Mouse (Mus musculus): ENCODE results near the gene Stambpl1.

The Stambpl1 gene

DNA sequence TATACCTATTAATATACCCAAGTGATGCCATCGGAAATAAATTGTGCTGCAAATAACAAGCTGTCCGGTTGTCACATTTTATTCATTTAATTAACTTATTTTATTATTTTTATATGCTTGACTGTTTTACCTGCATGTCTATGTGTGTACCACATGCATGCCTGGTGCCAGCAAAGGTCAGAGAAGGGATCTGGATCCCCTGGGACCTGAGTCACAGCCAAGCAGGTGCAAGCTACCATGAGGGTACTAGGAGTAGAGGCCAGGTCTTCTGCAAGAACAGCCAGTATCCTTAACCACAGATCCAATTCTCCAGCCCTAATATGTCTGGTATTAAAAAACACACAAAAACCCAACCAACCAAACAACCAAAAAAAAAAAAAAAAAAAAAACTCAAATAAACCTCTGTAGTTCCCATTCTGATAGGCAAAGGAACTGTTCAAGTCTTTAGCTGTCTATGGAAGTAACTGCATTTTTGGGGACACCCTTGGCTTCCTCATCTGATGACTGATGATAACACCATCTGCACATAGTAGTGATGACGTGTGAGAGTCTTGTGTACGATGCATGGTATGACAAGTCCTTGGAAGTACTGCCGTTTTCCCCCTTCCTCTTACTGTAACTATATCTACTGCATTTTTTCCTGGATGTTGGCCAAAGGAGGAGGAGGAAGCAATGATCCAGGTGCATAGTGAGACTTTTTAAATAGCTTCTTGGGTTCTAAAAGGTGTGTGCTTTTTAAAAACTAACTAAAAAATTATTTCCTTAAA, 48.4 kb downstream of the Stambpl1 start:
- DNase-seq (ENCODE audit: low read depth, low spot score), result no peak

DNA sequence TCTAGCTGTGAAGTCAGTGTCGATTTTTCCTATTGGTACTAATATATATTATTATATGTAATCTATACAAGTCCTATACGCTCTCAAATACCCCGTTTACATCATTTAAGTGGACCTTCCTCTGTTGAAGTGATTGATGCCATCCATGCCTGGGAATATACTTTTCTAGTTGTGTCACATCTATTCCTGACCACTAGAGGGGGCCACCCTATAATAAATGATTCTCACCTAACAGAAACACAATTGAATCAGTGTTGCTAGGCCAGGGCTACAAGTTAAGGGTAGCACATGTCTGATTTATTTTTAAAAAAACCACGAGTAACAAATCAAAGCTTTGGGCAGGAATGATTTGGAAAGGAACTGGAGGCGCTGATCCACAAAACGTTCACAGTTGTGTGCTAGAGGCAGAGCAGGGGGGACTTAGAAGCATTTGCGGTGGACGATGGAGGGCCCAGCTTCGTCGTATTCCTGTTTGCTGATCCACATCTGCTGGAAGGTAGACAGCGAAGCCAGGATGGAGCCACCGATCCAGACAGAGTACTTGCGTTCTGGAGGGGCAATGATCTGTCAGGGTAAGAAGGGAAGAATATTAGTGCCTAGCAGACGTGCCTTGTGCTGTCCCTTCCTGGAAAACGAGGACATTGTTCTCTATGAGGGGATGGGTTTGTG, 49.4 kb downstream of the Stambpl1 start:
- DNase-seq (ENCODE audit: low read depth, low spot score), result no peak

DNA sequence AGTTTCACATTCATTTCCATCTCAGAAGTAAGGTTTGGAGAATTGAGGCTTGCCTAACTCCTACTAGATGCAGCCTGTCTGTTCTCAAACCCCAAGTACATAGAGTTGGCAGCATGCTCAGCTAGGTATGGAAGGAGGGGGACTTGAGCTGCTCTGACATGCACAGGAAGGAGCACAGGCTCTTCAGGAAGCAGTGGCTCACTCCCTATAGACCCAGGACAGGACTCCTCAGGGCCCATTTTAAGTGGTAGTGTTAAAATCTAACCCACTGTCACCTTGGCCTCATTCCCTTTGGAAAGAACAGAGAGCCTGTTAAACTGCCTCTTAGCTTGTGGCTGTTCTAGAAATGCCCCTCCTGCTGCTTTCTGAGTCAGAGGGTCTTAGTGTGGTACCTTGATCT, 50.9 kb downstream of the Stambpl1 start:
- DNase-seq (ENCODE audit: low read depth, low spot score), result no peak

DNA sequence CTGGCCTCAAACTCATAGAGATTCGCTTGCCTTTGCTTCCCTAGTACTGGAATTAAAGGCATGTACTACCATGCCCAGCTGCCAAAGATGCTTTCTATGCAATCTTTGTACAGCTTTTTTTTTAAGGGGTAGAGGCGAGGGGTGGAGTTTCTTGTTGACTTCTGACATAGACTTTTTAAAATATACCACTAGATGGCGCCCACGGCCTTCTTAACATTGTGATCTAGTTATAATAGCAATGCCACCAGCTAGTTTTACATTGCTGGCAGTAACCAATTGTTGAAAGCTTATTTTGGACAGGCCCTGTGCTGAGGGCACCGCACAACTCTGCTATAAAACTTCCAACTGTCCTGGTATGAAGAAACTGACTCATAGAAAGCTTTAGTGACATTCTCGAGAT, 52.0 kb downstream of the Stambpl1 start:
- peak; percentile 79 for DNase-seq (ENCODE audit: low read depth, low spot score)

DNA sequence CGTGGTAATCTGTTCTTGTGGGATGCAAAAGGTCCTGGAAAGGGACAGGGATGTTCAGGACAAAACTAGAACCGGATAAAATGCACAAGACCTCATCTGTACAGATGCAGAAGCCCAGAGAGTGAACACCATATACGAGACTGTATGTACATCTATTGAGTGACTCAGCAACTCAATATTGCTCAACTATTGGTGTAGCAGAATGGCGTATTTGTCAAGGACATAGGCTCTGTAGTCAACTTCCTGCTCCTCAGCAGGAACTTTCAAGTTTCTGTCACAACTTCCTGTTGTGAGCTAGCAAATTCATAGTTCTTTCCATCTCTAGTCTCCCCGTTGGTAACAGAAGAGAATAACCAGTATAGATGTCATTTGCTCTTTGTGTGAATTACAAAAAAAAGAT, 56.5 kb downstream of the Stambpl1 start:
- DNase-seq (ENCODE audit: low read depth, low spot score), result no peak

DNA sequence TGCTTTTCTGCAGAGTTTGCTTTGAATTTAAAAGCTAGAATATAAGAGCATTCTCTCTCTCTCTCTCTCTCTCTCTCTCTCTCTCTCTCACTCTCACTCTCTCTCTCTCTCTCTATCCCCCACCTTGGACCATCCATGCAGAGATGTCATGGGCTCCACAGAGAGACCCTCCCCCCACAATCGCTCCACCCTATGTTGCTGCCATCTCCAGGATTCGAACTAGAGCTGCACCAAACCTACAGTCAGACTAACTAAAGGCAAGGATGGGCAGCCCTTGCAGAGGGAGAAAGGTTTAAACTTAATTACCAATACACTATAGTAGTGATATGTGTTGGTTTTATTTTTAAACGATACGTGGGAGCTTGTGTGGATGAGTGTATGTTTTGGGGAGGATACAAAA, 58.6 kb downstream of the Stambpl1 start:
- no peak for DNase-seq (ENCODE audit: low read depth, low spot score)

DNA sequence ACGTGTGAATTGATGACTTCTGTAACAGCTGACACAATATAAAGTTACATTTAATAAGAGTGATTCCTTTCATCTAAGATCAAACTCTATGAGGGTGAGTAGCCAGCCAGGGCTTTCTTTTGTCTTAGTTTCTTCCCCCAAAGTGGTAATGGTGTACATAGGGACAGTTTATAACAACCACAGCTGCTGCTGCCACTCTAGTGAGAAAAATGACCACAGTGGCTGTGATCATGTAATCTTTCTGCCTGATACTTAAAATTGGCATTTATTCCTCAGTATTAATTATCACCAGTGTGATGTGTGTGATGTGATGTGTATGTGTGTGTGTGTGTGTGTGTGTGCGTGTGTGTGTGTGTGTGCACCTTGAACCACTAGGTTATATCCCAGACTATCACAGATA, 59.9 kb downstream of the Stambpl1 start:
- DNase-seq (ENCODE audit: low read depth, low spot score), result no peak

DNA sequence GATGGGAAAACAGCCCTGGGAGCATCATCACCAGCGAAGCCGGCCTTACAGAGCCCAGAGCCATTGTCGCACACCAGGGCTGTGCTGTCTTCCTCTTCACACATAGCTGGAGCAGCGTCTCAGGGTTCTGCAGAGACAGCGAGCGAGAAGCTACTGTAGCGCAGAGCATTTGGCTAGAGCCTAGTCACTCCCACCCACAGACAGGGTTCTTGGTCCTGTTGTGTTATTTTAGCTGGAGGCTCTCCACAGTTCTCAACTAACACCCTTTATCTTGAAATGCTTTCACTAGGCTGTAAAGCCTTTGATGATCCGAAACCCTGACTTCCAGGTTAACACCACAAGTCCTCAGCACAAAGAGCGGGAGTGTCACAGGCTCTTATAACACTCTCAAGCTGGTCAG, 60.4 kb downstream of the Stambpl1 start:
- DNase-seq (ENCODE audit: low read depth, low spot score), result no peak

DNA sequence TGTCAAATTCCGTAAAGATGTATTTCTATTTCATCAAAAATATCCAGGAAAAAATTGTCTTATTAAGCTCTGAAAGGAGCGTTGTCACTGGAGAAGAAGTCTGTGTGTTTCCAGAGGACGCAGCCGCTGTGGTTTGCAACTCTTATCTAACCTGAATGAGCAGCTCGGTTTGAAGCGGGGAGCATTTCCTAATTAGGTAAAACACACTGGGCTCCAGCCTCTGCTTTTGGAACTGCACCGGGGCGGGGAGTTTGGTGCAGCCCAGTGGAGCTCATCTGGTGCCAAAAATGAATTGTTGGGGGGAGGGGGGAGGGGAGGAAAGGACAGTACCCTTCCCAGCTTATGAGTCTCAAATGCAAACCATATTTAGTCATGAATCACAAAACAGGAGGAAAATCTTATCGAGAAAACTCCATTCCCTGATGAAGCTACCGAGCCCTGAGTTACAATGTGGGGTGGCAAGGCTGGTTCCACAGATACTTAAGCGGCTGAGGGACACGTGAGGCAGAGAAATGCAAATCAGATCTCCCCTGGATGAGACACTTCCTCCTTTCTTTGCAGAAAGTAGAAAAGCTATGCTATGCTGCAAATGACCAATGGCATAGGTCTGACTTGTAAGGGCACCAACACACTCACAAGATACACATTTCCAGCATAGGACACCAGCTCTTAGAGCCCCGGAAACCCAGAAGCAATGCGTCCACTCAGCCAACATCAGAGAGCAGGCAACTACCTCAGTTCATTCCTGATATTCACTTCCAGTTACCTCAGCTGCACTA, 62.3 kb downstream of the Stambpl1 start:
- peak; percentile 37 for DNase-seq (ENCODE audit: low read depth, low spot score)

DNA sequence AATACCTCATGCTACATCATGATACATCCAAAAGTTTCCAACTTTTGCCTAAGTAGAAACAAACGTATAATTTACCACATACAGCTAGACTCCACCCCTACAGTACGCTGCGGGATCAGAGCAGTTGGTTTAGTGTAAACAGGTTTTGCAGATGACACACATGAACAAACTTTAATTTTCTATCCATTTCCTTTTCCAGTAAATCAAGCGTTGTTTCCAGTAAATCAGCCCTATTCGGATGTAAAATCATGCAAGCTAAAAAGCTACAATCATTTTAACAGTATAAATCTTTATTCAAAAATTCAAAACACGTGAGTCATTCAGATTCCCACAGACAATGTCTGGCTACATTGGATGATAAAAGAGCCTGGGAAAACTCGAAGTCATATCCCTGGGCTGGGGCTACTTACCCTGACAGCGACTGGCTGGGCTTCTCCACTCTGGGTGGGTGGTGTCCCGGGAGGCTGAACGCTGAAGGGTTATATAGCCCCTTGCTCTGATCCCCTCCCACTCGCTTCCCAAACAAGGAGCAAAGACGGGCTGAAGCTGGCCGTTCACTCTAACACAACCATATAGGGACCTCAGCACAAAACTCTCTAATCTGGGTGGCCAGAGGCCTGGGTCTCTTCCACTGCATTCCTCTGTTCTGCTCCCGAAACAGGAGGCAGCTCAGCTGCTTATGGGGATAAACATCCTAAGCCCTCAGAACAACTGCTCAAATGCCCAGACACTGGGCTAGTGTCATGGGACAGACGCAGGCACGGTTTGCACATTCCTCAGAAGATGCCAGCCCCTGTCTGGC, 63.1 kb downstream of the Stambpl1 start, which contains the start of gene Acta2:
TSS of gene Acta2 (minus strand) at position 711 of the 802 bp plus-strand sequence.
- no peak for DNase-seq (ENCODE audit: low read depth, low spot score)

DNA sequence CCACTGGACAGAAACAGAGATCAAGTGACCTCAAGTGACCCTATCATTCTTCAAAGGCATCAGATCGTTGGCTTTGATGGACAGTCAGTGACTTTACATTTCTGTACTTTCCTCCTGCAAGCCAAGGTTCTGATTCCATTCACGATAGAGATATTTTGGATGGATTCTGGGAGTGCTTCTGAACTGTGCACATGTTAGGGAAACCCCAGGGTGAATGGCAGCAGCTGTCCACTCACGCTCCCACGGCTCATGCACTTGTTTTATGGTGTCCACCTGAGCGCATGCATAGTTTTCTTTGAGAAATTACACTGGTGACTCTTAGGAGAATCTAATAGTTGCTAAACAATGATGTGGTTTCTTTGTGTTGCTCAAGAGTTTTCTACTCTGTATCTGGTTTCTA, 64.1 kb downstream of the Stambpl1 start:
- DNase-seq (ENCODE audit: low read depth, low spot score), result no peak

DNA sequence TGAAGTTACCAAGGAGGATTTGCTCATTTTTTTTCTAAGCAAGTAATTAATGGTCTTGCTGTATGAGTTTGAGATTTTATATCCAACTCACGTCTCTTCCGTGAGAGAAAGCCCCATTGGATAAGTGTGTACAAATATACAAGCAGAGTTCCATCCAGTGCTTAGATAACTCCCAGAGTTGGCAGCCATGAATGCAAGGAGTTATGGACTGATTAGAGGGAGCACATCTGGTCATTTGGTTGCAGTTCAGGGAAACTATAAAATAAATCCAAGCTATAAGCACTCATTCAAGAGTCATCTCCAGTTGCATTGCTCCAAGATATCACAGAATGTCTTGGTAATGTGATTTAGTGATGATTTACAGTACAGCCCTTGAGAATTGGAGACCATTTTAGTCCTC, 64.9 kb downstream of the Stambpl1 start:
- DNase-seq (ENCODE audit: low read depth, low spot score), result no peak

DNA sequence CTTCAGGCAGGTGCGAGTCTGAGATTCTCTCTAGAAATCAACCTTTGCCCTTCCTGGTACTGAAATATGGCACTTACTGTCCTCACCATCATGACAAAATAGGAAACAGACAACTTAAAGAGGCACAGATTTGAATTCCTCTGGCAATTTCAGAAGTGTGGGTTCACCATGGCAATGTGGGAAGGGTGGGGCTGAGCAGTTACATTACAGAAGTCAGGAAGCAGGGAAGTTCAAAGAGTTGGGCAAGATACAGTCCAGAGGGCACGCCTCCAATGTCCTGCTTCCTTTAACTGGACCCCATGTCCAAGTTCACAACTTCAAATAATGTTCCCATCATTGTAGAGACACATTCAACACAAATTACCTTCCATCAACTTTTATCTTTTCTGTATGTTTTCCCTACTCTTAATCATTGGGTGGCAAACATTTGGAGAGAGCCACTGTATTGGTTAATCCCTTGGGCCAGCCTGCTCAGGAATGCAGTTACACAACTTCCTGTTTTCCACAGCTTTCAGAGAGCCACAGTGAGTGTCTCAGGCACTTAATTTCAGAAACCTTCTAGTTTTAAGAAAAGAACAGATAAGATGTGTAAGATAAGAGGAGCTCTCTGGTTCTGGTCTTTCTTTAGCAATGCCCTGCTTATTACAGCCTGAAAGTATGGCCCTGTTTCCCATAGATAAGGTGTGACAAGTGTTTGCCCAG, 70.4 kb downstream of the Stambpl1 start:
- no peak for DNase-seq (ENCODE audit: low read depth, low spot score)

DNA sequence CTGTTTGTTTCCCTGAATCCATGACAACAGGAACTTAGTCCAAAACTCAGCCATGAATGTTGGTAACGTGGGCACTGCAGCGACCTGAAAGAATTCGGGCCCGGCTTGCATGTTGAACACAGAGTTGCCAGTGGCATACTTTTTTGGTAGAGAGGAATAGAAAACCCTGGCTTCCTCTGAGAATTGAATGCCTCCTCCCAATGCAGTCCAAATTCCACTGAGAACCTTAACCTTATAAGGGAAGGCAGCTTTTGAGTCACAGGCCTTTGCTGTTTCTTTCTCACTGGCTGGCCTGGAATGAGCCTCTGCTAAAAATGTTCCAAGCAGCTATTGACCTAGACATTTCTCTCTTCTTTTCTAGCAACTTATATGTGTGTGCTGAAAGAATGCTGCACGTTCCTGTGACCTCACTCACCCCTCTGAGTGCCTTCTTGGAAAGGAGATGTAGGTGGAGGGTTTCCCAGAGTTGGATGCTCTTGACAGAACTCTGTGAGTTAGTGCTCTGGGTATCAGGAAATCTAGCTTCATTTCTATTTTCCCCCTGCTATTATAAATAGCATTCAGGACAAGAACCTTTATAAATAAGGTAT, 73.7 kb downstream of the Stambpl1 start:
- no peak for DNase-seq (ENCODE audit: low read depth, low spot score)

DNA sequence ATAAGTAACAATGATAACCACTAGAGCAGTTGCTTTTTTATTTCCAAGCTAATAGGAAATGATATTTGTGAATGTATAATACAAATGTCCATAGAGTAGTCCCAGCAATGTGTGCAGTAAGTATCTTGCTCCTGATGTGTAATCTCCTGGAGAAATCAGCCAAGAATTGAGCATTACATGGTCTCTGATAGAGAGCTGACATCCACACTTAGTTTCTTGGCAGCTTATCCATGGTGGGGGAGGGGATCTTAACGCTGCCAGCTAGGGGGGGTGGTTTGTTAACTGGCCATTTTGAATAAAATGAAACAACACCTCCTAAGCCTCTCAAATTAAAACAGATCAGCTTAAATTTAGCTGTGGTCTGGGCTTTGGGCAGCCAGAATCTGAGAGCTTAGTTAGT, 77.0 kb downstream of the Stambpl1 start:
- DNase-seq (ENCODE audit: low read depth, low spot score), result no peak

DNA sequence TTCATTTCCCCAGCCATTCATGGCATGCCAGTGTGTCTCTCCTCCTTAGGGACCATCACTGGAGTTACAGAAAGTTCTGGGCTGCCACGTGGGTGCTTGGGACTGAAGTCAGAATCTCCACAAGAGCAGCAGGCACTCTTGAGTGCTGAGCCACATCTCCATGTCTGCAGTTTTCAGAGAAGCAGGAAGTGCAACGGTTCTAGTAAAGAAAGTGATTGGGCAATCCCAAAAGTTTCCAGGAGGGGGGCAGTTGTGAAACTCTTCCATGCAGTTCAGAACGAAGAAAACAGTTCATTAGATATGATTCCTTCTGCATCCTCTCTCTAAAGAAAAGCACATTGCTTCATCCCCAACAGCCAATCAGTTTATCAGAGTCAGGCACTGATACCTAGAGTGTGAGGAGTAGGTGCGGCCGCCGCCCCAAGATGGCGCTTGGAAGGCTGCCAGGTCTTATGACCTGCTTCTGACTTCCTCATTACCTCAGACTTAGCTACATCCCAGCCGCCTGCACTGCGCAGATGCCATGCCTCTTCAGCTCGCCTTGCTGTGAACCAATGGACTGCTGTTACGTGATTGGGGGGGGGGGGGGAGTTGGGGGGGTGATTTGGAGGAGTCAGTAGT, 78.2 kb downstream of the Stambpl1 start:
- peak; percentile 21 for DNase-seq (ENCODE audit: low read depth, low spot score)

DNA sequence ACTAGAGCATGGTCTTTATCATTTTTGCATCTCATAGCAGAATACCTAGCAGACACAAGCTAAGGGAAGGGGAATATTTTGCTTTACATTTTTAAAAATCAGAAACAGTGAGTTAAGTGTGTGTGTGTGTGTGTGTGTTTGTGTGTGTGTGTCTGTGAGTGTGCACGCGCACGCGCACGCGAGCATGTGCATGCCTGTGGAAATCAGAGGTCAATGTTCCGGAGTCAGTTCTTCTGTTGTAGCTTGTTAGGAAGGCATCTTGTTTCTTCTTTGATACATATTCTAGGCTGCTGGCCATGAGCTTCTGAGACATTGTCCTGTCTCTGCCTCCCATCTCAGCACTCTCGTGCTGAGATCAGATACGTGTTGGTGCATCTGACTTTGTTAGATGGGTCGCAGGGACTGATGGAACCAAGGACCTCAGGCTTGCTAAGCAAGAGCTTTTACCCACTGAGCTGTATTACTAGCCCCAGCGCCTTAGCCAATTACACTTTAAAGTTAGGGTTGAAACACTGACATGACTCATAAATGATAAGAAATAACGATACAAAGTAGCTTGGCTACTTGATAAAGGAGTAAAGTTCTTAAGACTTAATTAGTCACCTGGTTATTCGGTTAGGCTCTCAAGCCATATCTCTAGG, 78.9 kb downstream of the Stambpl1 start:
- DNase-seq (ENCODE audit: low read depth, low spot score), result no peak

DNA sequence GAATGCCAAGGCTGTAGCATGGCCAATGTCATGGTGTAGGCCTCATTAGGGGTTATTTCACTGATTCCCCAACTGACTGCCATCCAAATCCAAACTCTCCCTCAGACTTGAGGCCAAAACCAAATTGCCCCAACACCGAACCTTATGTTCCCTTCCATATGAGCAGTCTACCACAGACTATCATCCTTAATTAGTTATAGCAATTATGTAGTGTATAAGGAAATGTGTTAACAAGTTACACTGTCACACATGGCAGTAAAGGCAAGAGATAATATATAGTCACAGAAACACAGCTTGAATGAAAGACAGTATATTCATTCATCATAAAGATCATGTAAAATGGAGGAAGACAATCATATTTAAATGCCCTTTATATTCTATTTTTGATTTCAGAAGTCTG, 81.0 kb downstream of the Stambpl1 start:
- no peak for DNase-seq (ENCODE audit: low read depth, low spot score)

DNA sequence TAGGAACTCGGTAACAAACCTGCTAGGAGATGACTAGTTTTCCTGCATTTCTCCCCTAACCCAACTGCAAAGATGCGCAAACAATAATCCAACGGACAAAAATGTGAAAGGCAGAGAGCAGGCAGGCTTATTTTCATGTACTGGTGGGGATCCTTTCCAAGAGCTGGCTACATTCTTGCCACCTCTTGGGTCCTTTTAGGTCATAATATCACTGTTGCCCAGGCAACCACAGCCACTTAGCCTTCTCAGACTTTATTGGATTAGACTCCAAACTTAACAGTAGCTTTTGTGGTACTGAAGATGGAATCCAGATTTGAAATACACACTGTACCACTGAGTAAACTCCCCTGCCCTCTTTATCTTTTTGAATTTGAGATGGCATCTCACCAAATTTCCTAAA, 86.0 kb downstream of the Stambpl1 start:
- no peak for DNase-seq (ENCODE audit: low read depth, low spot score)

DNA sequence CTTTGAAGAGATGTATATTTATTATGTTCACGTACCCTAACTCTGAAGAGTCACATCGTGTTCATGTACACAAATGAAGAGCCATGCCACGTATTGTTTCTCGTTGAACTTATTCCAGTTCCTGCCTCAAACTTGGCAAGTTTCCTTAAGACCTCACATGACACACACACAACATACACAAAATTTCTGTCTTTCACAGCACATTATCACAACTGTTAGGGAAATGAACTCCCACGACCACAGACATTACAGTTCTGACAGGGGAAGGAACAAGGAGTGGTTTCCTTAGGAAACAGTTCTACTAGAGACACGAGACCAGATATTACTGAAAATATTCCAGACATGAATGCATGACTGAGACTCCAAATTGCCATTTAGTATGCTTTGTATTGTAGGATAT, 91.6 kb downstream of the Stambpl1 start:
- DNase-seq (ENCODE audit: low read depth, low spot score), result no peak
